Mouse (Mus musculus): Measurements from ENCODE around the gene Col20a1.

Gene Col20a1

DNA sequence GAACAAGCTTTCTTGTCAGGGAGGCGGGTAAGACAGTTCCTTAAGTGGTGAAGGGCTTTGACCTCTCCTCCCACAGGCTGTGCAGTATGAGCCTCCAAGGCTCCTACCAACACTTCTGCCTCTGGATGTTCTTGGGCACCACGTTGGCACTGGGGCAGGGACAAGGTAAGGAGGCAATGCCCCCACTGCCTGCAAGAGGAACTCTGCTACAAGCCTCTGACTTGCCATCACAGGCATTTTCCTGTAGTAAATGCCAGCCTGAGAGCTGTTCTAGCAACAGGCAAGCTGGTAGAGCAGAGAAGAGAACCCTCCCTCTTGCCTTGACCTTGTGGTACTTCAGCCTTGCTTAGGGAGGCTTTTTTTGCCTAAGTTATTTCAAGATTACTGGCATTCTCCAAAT, at the start of gene Col20a1:
Col20a1 (plus strand) TSS at position 87 of the 400 bp plus-strand sequence.
- DNase-seq (ENCODE audit: low read depth, low spot score) = no peak

DNA sequence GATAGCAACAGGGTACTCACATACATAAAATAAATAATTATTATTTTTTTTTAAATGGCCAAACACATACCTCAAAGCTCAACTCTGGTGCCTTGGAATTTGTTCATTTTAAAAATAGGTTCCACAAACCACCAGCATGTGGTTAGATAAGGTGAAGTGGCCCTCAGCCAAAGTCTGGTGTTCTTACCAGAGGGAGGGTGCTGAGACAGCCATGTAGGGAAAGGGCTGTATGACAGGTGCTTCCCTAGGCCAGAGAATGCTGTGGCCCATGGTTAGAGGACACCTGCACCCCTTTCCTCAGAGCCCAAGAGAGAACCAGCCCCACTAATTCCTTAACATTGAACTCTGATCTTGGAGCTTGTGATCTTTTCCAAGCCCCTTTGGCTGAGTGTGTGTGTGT, 46.1 kb upstream of the Col20a1 start:
- DNase-seq (ENCODE audit: low read depth, low spot score) = no peak

DNA sequence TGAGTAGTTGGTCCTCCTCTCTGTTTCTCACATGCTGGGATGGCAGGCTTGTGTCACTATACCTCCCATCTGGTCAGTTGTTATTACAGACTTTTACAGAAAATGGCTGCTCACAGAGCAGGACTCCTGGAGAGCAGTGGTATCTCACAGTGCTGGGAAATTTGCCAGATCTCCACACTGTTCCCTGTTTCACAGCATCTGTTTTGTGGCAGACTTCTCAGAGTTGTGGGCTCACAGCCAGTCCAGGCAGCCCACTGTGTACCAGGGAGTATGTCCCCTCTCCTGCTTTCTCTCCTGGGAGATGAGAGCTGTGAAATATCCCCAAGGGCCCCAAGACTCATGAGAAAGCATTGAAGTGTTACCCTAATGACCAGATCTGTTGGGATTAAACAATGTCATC, 44.5 kb upstream of the Col20a1 start:
- DNase-seq (ENCODE audit: low read depth, low spot score) = no peak

DNA sequence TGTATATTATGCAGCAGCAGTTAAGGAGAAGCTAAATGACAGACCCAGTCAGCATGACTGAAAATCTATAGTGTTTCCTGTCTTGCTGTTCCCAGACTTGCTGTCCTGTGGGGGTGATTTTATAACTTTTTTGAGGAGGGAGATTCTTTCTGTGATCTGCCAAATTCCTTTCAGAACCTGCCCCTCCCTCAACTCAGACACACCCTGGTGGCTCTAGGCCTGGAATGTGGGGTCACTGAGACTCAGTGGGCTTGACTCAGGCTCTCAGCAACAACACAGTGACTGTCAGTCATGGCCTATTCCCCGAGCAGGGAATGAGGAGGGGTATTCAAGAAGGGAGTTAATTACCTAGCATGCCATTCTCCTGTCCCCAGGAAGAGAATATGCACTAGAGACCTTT, 36.4 kb upstream of the Col20a1 start:
- DNase-seq (ENCODE audit: low read depth, low spot score) = no peak

DNA sequence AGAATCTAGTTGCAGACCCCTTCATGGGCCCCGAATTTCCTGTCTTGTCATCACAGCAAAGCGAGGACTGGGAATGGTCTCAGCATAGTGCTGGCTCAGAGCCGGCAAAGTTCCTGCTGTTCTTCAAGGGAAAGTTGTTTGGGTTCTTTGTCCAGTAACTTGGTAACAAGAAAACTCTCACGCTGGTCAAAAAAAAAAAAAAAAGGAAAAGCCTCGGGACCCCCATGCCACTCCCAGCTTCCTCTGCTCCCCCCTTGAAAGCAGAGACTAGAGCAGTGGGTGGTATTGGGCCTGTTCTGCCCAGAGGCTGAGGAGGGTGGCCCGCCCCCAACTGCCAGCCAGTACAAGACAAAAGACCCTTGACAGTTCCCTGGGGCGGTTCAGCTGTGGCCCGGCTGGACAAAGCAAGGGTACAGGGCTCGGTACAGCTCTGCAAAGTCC, 33.6 kb upstream of the Col20a1 start:
- DNase-seq (ENCODE audit: low read depth, low spot score) = no peak

DNA sequence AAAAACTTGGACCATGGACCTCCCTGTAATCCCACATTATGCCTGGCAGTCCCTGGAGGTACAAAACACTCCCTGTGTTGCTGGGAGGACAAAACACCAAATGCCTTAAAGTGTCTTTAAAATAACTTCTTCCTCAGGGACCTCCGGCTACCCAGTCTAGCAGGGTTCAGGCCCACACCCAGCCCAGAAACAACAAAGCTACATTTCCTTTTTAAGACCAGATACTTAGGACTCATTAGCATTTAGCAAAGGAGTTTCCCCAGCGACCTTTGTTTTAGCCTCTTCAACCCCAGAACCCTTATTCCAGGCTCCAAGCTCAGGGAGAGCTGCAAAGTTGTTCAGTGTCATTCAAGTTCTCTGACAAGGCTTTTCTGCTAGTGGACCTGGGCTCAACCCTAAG, 32.7 kb upstream of the Col20a1 start:
- DNase-seq (ENCODE audit: low read depth, low spot score) = no peak

DNA sequence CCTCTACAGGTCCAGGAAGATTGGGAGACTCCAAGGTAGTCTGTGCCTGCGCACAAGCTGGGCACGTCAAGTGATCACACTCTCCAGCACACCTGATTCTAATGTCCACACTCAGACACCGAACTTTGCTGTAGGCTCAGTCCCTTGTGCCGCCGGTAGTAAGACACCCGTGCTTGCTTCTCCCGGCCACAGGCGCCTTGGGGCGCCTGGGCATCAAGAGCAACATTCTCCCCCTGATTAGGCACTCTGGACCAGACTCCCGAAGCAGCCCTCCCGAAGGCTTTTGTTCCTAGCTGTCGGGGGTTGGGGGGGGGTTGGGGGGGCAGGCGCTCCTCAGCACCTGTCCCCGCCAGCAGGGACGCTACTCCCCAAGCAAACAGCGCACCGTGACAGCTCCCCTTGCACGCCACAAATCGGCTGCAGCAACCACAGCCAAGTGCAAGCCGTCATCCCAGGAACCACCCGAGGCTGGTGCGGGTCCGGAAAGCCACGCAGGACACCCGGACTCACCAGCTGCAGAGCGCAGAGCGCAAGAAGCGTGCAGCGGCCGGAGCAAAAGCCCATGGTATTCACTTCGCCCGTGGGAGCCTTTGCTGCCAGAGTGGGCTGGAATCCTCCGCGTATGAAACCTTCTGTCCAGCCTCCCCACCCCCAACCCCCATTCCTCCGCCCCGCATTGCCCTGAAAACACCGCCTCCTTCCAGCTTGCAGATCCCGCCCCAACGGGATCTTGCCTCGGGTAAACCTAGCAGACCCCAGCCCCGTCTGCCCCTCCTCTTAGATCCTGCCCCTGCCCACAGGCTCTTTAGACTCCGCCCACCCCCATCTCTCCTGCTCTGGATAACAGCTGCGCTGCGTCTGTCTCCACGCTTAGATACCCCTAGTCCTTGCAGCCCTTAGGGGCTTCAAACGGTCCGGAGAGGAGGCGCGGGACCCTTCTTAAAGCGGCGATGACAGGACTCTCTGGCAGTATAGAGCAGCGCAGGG, 32.0 kb upstream of the Col20a1 start, which contains the start of gene Nkain4:
Nkain4 (minus strand) TSS at position 639 of the 987 bp plus-strand sequence.
- peak; percentile 37 for DNase-seq (ENCODE audit: low read depth, low spot score)

DNA sequence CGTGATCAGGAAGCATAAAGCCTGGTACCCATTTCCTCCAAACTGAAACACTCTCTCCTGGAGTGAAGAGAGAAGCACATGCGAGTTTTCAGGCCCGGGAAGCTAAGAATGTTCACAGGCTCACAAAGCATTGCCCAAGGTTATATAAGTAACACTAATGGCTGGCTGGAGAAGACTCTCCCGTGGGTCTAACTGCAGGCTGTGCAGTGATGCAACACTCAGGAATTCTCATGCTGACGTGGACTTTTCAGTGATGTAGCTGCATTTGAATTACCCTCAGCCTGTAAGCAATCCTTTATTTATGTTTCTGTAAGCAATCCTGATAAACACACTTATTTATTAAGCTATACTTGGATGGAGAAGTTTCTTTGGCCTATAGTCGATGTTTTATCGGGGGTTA, 26.7 kb upstream of the Col20a1 start:
- no peak for DNase-seq (ENCODE audit: low read depth, low spot score)

DNA sequence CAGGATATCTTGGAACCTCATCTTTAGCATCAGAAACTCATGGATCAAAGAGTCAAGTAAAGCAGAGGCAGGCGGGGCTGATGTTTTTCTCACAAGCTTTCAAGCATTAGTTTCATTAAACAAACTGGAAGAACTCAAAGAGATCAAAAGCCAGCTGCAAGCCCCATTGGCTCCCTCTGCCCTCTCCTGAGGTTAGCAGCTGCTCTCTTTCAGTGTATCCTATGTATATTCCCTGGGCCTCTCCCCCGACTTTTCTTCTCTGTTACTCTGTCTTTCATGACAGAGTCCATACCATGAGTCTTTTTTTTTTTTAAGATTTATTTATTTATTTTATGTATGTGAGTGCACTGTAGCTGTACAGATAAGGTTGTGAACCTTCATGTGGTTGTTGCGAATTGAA, 26.1 kb upstream of the Col20a1 start:
- no peak for DNase-seq (ENCODE audit: low read depth, low spot score)

DNA sequence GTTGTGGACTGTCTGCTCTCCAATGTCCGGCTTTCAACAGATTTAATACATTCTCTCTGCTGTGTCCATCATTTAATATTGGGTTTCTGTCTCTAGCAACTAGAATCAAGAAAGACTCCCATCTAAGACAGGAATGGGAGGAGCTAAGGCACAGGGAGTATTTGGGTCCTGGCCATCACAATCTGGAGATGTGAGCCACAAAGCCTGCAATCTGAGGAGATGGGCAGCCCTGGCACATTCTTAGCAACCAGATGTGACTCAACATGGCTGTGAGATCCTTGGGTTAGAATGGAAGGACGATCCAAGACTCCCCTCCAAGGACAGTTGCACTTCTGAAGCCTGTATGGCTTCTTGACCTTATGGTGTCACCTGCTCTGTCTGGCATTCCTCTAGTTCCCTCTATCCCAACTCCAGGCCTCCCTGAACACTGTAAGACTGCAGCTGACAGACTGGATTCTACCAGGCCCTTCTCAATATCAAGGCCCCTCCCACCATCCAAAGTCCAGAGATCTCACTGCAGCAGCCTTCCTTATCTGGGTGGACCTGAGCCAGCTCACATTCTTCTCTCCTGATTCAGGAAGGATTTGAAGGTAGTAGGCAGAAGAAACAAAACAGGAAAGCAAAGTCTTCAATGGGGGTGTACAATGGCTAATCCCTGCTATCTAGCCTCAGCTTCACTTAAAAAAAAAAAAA, 23.6 kb upstream of the Col20a1 start:
- DNase-seq (ENCODE audit: low read depth, low spot score) = no peak

DNA sequence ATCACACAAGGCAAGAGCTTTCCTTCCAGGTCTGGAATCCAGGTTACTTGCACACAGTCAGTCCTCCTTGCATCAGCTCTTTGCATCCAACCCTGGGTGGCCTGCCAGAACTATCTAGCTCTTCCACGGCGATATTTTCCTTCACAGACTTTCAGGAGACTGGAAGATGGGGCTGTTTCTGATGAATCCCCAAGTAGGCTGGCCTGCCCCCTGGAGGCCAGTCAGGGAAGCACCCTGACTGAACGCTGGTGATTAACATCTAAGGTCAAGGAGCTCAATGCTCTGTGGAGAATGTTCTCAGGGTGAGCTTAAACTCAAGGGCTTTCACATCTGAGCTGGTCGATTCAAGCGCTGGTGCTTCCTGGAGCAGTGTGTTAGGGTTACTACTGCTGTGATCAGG, 22.4 kb upstream of the Col20a1 start:
- DNase-seq (ENCODE audit: low read depth, low spot score) = peak; percentile 36

DNA sequence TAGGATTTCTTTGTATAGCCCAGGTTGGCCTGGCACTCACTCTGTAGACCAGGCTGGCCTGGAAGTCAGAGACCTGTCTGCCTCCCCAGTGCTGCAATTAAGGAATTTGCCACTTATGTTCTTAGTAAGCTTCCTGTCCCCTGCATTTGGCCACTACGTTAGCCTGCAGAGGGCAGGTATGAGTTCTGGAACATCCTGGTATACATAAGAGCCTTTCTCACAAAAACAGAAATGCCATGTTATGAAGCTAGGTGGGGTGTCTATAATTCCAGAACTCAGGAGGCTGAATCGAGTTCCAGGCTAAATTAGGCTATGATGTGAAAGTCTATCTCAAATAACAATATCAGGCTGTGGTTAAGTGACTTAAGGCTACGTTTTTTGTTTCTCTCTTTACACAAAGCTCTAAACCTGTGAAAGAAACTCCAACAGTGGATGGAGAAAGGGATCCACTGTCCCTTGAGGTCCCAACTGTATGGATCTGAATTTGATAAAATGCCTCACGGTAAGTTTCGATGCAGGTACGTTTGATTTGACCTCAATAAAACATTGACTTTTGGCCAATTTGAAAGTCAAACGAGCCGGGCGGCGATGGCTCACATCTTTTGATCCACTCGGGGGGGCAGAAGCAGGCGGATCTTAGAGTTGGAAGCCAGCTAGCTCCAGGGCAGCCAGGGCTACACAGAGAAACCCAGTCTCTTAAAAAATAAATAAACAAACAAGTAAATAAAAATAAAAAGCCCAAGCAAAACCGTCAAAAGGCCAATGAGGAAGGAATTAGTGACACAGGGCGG, 20.0 kb upstream of the Col20a1 start:
- no peak for DNase-seq (ENCODE audit: low read depth, low spot score)

DNA sequence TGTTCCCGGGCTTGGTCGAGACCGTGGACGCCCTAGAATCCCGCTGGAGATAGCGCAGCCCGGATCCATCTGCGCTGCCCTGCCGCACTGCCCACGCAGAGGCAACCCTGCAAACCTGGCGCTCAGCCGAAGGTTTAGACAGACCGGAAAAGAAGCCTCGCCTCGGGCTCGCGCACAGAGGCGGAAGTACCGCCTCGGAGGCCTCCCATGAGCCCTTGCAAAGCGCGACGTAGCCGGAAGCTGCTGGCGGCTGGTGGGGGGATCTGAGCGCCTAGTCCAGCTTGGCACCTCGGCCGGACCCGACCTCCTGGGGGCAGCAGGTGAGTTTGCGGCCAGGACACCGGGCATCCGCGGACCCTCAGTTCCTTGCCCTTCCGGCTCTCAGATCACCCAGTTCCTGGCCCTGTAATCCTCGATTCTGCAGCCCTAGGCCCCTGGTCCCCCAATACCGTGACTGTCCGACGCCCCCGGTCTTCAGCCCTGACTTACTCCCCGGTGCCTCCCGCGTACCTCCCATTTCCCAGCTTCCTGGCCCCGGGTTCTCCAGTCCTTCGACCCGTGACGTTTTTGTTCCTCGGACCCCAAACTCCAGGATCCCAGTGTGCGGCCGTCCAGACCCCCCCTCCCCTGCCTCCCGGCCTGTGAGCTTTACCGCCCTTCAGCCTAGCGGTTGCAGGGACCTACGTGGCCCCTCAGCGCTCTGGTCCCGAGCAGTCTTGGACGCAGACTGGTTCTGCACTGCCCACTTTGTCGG, 19.1 kb upstream of the Col20a1 start, which contains the start of gene Arfgap1:
Arfgap1 (plus strand) TSS at position 216 of the 754 bp plus-strand sequence.
- DNase-seq (ENCODE audit: low read depth, low spot score) = peak; percentile 73

DNA sequence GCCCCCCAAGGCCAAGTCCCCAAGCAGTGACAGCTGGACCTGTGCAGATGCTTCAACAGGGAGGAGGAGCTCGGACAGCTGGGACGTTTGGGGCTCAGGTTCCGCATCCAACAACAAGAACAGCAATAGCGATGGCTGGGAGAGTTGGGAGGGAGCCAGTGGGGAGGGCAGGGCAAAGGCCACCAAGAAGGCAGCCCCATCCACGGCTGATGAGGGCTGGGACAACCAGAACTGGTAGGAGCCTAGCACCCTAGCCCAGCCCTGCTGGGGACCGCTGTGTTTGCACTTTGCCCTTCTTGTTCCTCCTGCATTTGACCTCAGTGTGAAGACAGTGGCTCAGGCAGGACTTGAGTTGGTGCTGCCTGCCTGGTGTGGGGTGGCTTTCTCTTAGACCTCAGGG, 5.2 kb upstream of the Col20a1 start:
- no peak for DNase-seq (ENCODE audit: low read depth, low spot score)

DNA sequence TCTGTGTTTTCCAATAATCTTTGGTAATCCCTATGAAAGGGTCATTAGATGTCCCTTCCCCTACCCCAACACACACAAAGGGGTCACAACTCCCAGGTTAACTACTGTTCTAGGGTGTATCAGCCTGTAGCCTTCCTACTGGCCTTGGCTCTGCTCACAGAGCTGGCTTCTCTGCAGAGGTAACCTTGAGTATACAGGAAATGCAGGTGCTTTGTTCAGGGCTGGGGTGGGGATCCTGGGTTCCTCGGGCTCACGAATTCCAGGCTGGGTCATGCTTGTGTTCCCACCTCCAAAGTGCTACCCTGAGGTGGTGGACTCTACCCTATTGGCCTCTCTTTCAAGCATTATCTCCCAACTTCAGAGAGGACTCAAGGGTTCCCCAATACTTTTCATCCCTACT, 700 bp upstream of the Col20a1 start:
- DNase-seq (ENCODE audit: low read depth, low spot score) = no peak

DNA sequence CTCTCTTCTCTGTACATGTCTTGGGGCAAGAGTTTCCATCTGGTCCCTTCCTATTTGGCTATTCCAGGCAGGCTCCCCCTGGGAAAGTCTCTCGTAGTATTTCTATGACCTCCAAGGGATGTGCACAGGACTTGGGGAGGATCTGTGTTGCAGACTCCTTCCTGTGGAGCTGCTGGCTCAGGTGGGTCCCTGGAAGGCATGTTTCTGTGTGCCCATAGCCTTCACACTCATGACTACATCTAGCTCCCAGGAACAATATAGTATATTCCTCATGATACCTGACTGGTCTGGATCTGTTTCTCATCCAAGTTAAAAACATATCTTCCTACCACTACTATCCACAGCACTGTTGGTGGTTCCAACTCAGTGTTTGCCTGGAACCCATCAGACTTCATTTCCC, 666 bp downstream of the Col20a1 start:
- DNase-seq (ENCODE audit: low read depth, low spot score) = no peak

DNA sequence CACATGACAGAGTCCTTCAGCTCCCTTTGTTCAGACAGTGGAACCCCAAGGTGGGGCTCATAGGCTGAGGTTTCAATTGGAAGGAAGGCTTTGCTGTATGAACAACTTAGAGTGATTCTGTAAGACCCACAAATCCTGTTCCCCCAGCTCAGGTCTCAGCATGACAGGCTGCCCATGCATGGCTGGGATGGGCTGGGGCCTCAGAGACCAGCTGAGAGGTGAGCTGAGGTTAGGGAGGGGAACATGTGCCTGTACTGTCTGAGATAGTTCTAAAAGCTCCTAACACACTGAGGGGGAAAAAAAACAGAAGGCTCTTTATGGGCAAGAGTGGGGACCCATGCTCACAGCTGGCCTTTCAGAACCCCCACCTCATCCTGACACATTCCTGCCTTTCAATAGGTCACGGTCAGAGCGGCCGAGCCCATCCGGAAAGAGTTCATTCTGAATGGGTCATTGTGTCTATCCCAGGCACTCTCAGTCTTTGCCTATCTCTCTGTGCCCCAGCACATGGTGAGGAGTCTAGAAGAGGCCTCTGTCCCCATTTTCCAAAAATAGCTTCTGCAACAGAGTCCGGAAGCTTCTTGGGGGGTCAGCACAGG, 1.2 kb downstream of the Col20a1 start:
- DNase-seq (ENCODE audit: low read depth, low spot score) = no peak

DNA sequence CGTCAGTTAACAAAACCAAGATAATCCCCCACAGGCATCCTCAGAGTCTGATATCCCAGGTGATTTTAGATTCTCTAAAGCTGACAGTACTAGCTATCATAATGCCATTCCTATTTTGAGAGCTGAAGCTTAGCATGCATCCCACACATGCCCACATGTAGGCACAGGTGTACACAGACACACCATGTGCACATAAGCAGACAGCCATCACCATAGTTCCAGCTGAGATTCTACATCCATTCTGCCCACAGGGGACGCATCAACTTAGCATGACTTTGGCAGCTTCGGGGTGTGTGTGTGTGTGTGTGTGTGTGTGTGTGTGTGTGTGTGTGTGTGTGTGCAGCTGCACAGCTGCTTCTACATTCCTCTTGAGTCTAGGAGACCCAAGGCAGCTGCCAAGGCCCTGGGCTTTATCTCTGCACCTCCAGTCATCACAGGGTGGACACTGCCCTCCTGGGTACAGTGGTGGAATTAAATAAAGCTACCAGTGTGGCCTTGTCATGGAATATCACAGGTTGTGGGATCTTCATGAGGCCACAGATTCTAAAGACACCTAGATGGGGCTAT, 2.1 kb downstream of the Col20a1 start:
- DNase-seq (ENCODE audit: low read depth, low spot score) = peak; percentile 4

DNA sequence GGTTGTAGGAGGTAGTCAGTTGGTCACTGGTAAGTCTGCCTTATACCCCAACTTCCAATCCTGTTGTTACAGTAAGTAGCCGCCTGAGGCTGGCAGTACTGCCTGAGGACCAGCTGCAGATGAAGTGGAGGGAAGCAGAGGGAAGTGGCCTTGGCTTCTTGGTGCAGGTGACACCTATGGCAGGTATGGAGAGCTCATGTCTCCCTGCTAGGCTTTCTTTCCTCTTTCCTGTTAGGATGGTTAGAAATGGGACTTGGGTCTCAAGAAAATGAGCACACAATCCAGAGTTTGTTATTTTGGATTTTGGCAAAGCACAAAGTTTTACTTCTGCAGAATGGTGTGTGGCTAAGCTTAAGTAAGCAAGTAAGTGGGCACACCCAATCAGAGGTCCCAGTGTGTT, 2.6 kb downstream of the Col20a1 start:
- no peak for DNase-seq (ENCODE audit: low read depth, low spot score)

DNA sequence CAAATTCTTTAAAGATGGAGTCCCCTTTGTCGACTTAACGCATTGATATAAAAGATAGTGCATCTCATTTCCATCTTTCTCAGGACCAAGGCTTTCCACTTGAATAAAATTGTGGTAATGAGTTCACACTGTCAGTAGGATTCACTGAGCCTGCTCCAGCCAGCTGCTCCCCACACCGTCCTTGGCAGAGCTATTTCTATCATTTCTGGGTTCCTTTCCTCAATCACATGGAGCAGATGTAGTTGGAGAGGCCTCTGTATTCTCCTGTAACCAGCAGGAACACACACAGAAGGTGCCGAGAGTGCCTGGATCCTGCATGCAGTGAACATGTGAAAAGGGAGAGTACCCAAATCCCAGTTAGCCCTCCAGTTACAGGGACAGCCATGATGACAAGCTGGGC, 4.0 kb downstream of the Col20a1 start:
- no peak for DNase-seq (ENCODE audit: low read depth, low spot score)

Measured in retina, adult 2 months (tissue).